Mouse (Mus musculus) hindbrain, embryonic 11.5 days (tissue): ENCODE measurements around the gene Fblim1. TPM values are rescaled to one million over a fixed set of nuclear protein-coding genes. Genes with fewer than 3 reads are reported as not detected.
A peak's percentile ranks its signal among the peaks of the same experiment; 100 is the strongest.

Source experiments
- ATAC-seq: fragments of 200-750 bp; cut with Nextera tagmentation; 2 replicates; pipeline ENCODE4 v1.8.0; 2017; ENCODE audit warnings: mild to moderate bottlenecking, moderate TSS enrichment, moderate library complexity; ENCODE audit not compliant: low FRiP score
- DNase-seq: peaks from one replicate; pipeline ENCODE4 v3.0.0-alpha.2; 2015; ENCODE audit warnings: low spot score
- H3K27ac ChIP-seq: fragments of 300-500 bp; sonication (generic); 2 replicates; pipeline ENCODE4 v1.5.1; 2014; ENCODE audit warnings: mild to moderate bottlenecking, low read depth, low read length
- H3K27me3 ChIP-seq: fragments of 300-500 bp; sonication (generic); 2 replicates; pipeline ENCODE4 v1.6.1; 2014; ENCODE audit warnings: mild to moderate bottlenecking, low read length, moderate library complexity, mixed read lengths; ENCODE audit not compliant: control insufficient read depth, insufficient read depth
- H3K36me3 ChIP-seq: fragments of 300-500 bp; sonication (generic); 2 replicates; pipeline ENCODE4 v1.6.1; 2014; ENCODE audit warnings: mild to moderate bottlenecking, low read length, moderate library complexity, mixed read lengths; ENCODE audit not compliant: control insufficient read depth, insufficient read depth
- H3K4me1 ChIP-seq: fragments of 300-500 bp; sonication (generic); replicated peaks from 2 replicates; pipeline ENCODE4 v1.6.1; 2014; ENCODE audit warnings: low read length, mixed read lengths; ENCODE audit not compliant: control insufficient read depth, insufficient read depth
- H3K4me2 ChIP-seq: fragments of 300-500 bp; sonication (generic); replicated peaks from 2 replicates; pipeline ENCODE4 v1.6.1; 2014; ENCODE audit warnings: mild to moderate bottlenecking, low read depth, low read length
- H3K4me3 ChIP-seq: fragments of 300-500 bp; sonication (generic); 2 replicates; pipeline ENCODE4 v1.5.1; 2014; ENCODE audit warnings: low read depth, low read length
- H3K9ac ChIP-seq: fragments of 300-500 bp; sonication (generic); 2 replicates; pipeline ENCODE4 v1.6.1; 2014; ENCODE audit warnings: low read depth, low read length
- H3K9me3 ChIP-seq: fragments of 300-500 bp; sonication (generic); 2 replicates; pipeline ENCODE4 v1.6.1; 2016; ENCODE audit warnings: low read length; ENCODE audit not compliant: control insufficient read depth
- WGBS: fragments of 180-500 bp; shearing (Covaris S2); extraction: QIAGEN DNeasy Blood & Tissue Kit; methylation state at CpG from one replicate; pipeline ENCODE4 v1.1.7; 2014; 5-methylcytosine and 5-hydroxymethylcytosine counted together
- polyA plus RNA-seq: library from polyadenylated mRNA; unstranded; fragments of >200 nt; fragmentation: Nextera tagmentation; extraction: Ambion mirVana; gene quantifications from 2 replicates; pipeline ENCODE4 v1.2.1, GENCODE M21; 2014

Fblim1 gene
- polyA plus RNA-seq, 1 experiment from 2014 or later, result 31.1 TPM

GRCm38 (mm10) chr4:141552484-141552883 lies 53.4 kb downstream of the Fblim1 start:
- ATAC-seq, result no peak

GRCm38 (mm10) chr4:141547299-141547698 lies 58.6 kb downstream of the Fblim1 start:
- Histone ChIP-seq H3K4me3 (peak overlapping the region; percentile 51), H3K36me3 (no peaks in the 10 kb centered on the region), H3K4me1 (no peaks in the 10 kb centered on the region), H3K27me3 (no peaks in the 10 kb centered on the region), H3K27ac (peak overlapping the region; percentile 96), H3K9ac (peak overlapping the region; percentile 85), H3K4me2 (peak overlapping the region; percentile 81), H3K9me3 (no peaks in the 10 kb centered on the region)
- ATAC-seq (no peak), DNase-seq (peak; percentile 37)
- WGBS, result 23% methylated on average over 9 of the region's 9 CpGs

More at GRCm38 (mm10) chr4:141552484-141552883, 53.4 kb downstream of the Fblim1 start:
- Histone ChIP-seq H3K4me3 (no peak overlapping the region), H3K36me3 (no peaks in the 10 kb centered on the region), H3K4me2 (no peak overlapping the region), H3K27ac (no peak overlapping the region), H3K4me1 (no peaks in the 10 kb centered on the region), H3K9ac (no peak overlapping the region), H3K9me3 (no peaks in the 10 kb centered on the region), H3K27me3 (no peaks in the 10 kb centered on the region)
- DNase-seq, result no peak
- WGBS, result 45% methylated on average over 2 of the region's 2 CpGs

- under 1% methylated on average over 86 of the region's 98 CpGs for WGBS
- peak; percentile 89 for ATAC-seq
- Histone ChIP-seq H3K4me3 (peak overlapping the region; percentile 51), H3K27ac (peak overlapping the region; percentile 96), H3K27me3 (no peaks in the 10 kb centered on the region), H3K9me3 (no peaks in the 10 kb centered on the region), H3K36me3 (no peaks in the 10 kb centered on the region), H3K9ac (peak overlapping the region; percentile 85), H3K4me1 (no peaks in the 10 kb centered on the region), H3K4me2 (peak overlapping the region; percentile 81)
- peak; percentile 88 for DNase-seq
These were observed 59.3 kb downstream of the Fblim1 start for GRCm38 (mm10) chr4:141546334-141547200.

GRCm38 (mm10) chr4:141545743-141546333 lies 60.1 kb downstream of the Fblim1 start:
- ATAC-seq (peak; percentile 68), DNase-seq (peak; percentile 100)
- no peaks in the 10 kb centered on the region for H3K27me3 ChIP-seq
- no peaks in the 10 kb centered on the region for H3K36me3 ChIP-seq
- no peaks in the 10 kb centered on the region for H3K9me3 ChIP-seq
- peak overlapping the region; percentile 98 for H3K4me2 ChIP-seq
- H3K4me3 ChIP-seq, result peak overlapping the region; percentile 53
- under 1% methylated on average over 53 of the region's 56 CpGs for WGBS
- H3K27ac ChIP-seq, result peak overlapping the region; percentile 96
- H3K4me1 ChIP-seq, result no peaks in the 10 kb centered on the region
- H3K9ac ChIP-seq, result peak overlapping the region; percentile 94

GRCm38 (mm10) chr4:141545071-141545742 lies 60.7 kb downstream of the Fblim1 start:
- H3K36me3 ChIP-seq, result no peaks in the 10 kb centered on the region
- peak overlapping the region; percentile 96 for H3K27ac ChIP-seq
- H3K27me3 ChIP-seq, result no peaks in the 10 kb centered on the region
- DNase-seq (peak; percentile 64), ATAC-seq (peak; percentile 62)
- no peaks in the 10 kb centered on the region for H3K9me3 ChIP-seq
- H3K4me1 ChIP-seq, result no peaks in the 10 kb centered on the region
- peak overlapping the region; percentile 94 for H3K9ac ChIP-seq
- under 1% methylated on average over 42 of the region's 45 CpGs for WGBS
- H3K4me3 ChIP-seq, result peak overlapping the region; percentile 53
- peak overlapping the region; percentile 98 for H3K4me2 ChIP-seq

- H3K4me2 ChIP-seq, result peak overlapping the region; percentile 98; the same call in 1 of the 2 replicates
- H3K9ac ChIP-seq, result peak overlapping the region; percentile 94; the same call in 1 of the 2 replicates
- H3K9me3 ChIP-seq, result no peaks in the 10 kb centered on the region
- no peaks in the 10 kb centered on the region for H3K27me3 ChIP-seq
- H3K36me3 ChIP-seq, result no peaks in the 10 kb centered on the region
- H3K27ac ChIP-seq, result no peak overlapping the region
- no peak for DNase-seq
- ATAC-seq, result no peak
- 49% methylated on average over 2 of the region's 2 CpGs for WGBS
- H3K4me1 ChIP-seq, result no peaks in the 10 kb centered on the region; the same call in 1 of the 2 replicates
- peak overlapping the region; percentile 53; the same call in 1 of the 2 replicates for H3K4me3 ChIP-seq
These were observed 61.4 kb downstream of the Fblim1 start for GRCm38 (mm10) chr4:141544536-141544935.

GRCm38 (mm10) chr4:141543593-141543992 lies 62.3 kb downstream of the Fblim1 start:
- 78% methylated on average over 3 of the region's 3 CpGs for WGBS
- H3K9me3 ChIP-seq, result no peaks in the 10 kb centered on the region
- no peak overlapping the region for H3K9ac ChIP-seq
- DNase-seq (no peak), ATAC-seq (no peak)
- H3K4me2 ChIP-seq, result no peak overlapping the region
- H3K4me1 ChIP-seq, result no peaks in the 10 kb centered on the region; the same call in 1 of the 2 replicates
- no peak overlapping the region for H3K27ac ChIP-seq
- H3K36me3 ChIP-seq, result no peaks in the 10 kb centered on the region
- H3K27me3 ChIP-seq, result no peaks in the 10 kb centered on the region
- H3K4me3 ChIP-seq, result no peak overlapping the region

- no peak for ATAC-seq
- Histone ChIP-seq H3K27me3 (no peaks in the 10 kb centered on the region), H3K36me3 (no peaks in the 10 kb centered on the region), H3K4me1 (no peaks in the 10 kb centered on the region; the same call in 1 of the 2 replicates), H3K9ac (no peak overlapping the region), H3K27ac (no peak overlapping the region), H3K9me3 (no peaks in the 10 kb centered on the region), H3K4me2 (0 out of 2 replicates have a peak overlapping the region, but pooled peaks have one; percentile 8), H3K4me3 (no peak overlapping the region)
- DNase-seq, result peak; percentile 73
- WGBS, result 25% methylated on average over 7 of the region's 7 CpGs
These were observed 64.0 kb downstream of the Fblim1 start for GRCm38 (mm10) chr4:141541851-141542250.
